Mouse (Mus musculus): ENCODE measurements around the gene Tmem140.

DNA sequence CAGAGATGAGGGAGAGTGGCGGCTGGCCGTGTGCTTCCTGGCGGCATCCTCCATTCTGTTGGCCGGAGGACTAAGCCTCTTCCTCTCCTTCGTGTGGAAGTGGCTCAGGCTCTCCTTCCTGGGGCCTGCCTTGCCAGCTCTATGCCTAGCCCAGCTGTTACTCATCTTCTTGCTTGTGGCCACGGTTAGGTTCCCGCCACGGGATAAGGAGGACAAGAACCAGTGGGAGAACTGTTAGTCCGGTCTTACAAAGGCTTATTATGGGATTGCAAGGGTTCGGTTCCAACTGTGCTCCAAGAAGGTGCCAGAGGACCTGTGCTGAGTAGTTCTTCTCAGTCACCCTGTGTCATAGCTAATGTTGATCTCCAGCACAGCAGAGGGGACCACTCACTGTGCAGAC, 9.9 kb downstream of the Tmem140 start:
- TF ChIP-seq EP300 (IDR thresholded peaks at IDR 0.05; ENCODE audit: low read depth) (no peak), CTCF (IDR thresholded peaks at IDR 0.05; ENCODE audit: low read depth) (no peak)
